Mouse (Mus musculus): ENCODE measurements around the gene Chmp3. TPM values are rescaled to one million over a fixed set of nuclear protein-coding genes. Genes with fewer than 3 reads are reported as not detected.

Gene Chmp3
- total and polyA plus RNA-seq, 2 experiments from 2014 or later: 46.1 to 62.5 TPM

GRCm38 (mm10) chr6:71504091-71504490 lies 39.5 kb upstream of the Chmp3 start:
- Histone ChIP-seq H3K4me3 (ENCODE audit: low read depth, low read length) (no peak overlapping the region), H3K36me3 (replicated peaks; ENCODE audit: control insufficient read depth, insufficient read depth, low read length) (peaks cover 27% of the 10 kb centered on the region), H3K27ac (ENCODE audit: low read depth) (no peak overlapping the region), H3K9ac (replicated peaks; ENCODE audit: low read depth, low read length) (no peak overlapping the region), H3K4me1 (ENCODE audit: control insufficient read depth, insufficient read depth) (no peaks in the 10 kb centered on the region), H3K9me3 (replicated peaks; ENCODE audit: control insufficient read depth, low read length) (no peaks in the 10 kb centered on the region), H3K27me3 (ENCODE audit: control insufficient read depth, insufficient read depth, low read length) (no peaks in the 10 kb centered on the region), H3K4me2 (ENCODE audit: low read depth, low read length) (no peak overlapping the region)
- TF ChIP-seq CTCF (IDR thresholded peaks at IDR 0.05; ENCODE audit: low read depth): no peak
- no peak for TF ChIP-seq EP300 (IDR thresholded peaks at IDR 0.05; ENCODE audit: low read depth)
- DNase-seq (ENCODE audit: low spot score): no peak
- no peak for ATAC-seq (ENCODE audit: insufficient read depth, low read depth)
- 65% methylated on average over 4 of the region's 4 CpGs for WGBS

- H3K36me3 ChIP-seq (replicated peaks; ENCODE audit: control insufficient read depth, insufficient read depth, low read length): peaks cover 40% of the 10 kb centered on the region
- H3K9me3 ChIP-seq (replicated peaks; ENCODE audit: control insufficient read depth, low read length): no peaks in the 10 kb centered on the region
- H3K9ac ChIP-seq (replicated peaks; ENCODE audit: low read depth, low read length): no peak overlapping the region
- H3K27me3 ChIP-seq (ENCODE audit: control insufficient read depth, insufficient read depth, low read length): no peaks in the 10 kb centered on the region
- no peak for ATAC-seq (ENCODE audit: insufficient read depth, low read depth)
- no peak overlapping the region for H3K4me2 ChIP-seq (ENCODE audit: low read depth, low read length)
- H3K4me3 ChIP-seq (ENCODE audit: low read depth, low read length): no peak overlapping the region
- DNase-seq (ENCODE audit: low spot score): no peak
- 94% methylated on average over 2 of the region's 2 CpGs for WGBS
- no peaks in the 10 kb centered on the region for H3K4me1 ChIP-seq (ENCODE audit: control insufficient read depth, insufficient read depth)
- no peak overlapping the region for H3K27ac ChIP-seq (ENCODE audit: low read depth)
- TF ChIP-seq EP300 (IDR thresholded peaks at IDR 0.05; ENCODE audit: low read depth) (no peak), CTCF (IDR thresholded peaks at IDR 0.05; ENCODE audit: low read depth) (no peak)
Measured at GRCm38 (mm10) chr6:71505671-71506070, 37.9 kb upstream of the Chmp3 start.

GRCm38 (mm10) chr6:71519476-71519875 lies 24.1 kb upstream of the Chmp3 start:
- ATAC-seq (ENCODE audit: insufficient read depth, low read depth) (no peak), DNase-seq (ENCODE audit: low spot score) (no peak)
- Histone ChIP-seq H3K27me3 (ENCODE audit: control insufficient read depth, insufficient read depth, low read length) (no peaks in the 10 kb centered on the region), H3K27ac (ENCODE audit: low read depth) (no peak overlapping the region), H3K4me3 (ENCODE audit: low read depth, low read length) (no peak overlapping the region), H3K9me3 (replicated peaks; ENCODE audit: control insufficient read depth, low read length) (no peaks in the 10 kb centered on the region), H3K9ac (replicated peaks; ENCODE audit: low read depth, low read length) (no peak overlapping the region), H3K4me1 (ENCODE audit: control insufficient read depth, insufficient read depth) (no peaks in the 10 kb centered on the region), H3K4me2 (ENCODE audit: low read depth, low read length) (no peak overlapping the region), H3K36me3 (replicated peaks; ENCODE audit: control insufficient read depth, insufficient read depth, low read length) (peaks cover 16% of the 10 kb centered on the region; the same call in 1 of the 2 replicates)
- TF ChIP-seq EP300 (IDR thresholded peaks at IDR 0.05; ENCODE audit: low read depth): no peak
- no peak for TF ChIP-seq CTCF (IDR thresholded peaks at IDR 0.05; ENCODE audit: low read depth)
- 90% methylated on average over 4 of the region's 4 CpGs for WGBS

GRCm38 (mm10) chr6:71525556-71525955 lies 18.0 kb upstream of the Chmp3 start:
- no peaks in the 10 kb centered on the region for H3K4me1 ChIP-seq (ENCODE audit: control insufficient read depth, insufficient read depth)
- H3K4me2 ChIP-seq (ENCODE audit: low read depth, low read length): no peak overlapping the region
- WGBS: 42% methylated on average over 3 of the region's 3 CpGs
- H3K36me3 ChIP-seq (replicated peaks; ENCODE audit: control insufficient read depth, insufficient read depth, low read length): no peaks in the 10 kb centered on the region
- no peak for ATAC-seq (ENCODE audit: insufficient read depth, low read depth)
- no peak for DNase-seq (ENCODE audit: low spot score)
- H3K27ac ChIP-seq (ENCODE audit: low read depth): no peak overlapping the region
- H3K4me3 ChIP-seq (ENCODE audit: low read depth, low read length): no peak overlapping the region
- H3K27me3 ChIP-seq (ENCODE audit: control insufficient read depth, insufficient read depth, low read length): no peaks in the 10 kb centered on the region
- H3K9me3 ChIP-seq (replicated peaks; ENCODE audit: control insufficient read depth, low read length): no peaks in the 10 kb centered on the region
- TF ChIP-seq EP300 (IDR thresholded peaks at IDR 0.05; ENCODE audit: low read depth): no peak
- no peak for TF ChIP-seq CTCF (IDR thresholded peaks at IDR 0.05; ENCODE audit: low read depth)
- no peak overlapping the region for H3K9ac ChIP-seq (replicated peaks; ENCODE audit: low read depth, low read length)

- TF ChIP-seq CTCF (IDR thresholded peaks at IDR 0.05; ENCODE audit: low read depth) (no peak), EP300 (IDR thresholded peaks at IDR 0.05; ENCODE audit: low read depth) (no peak)
- 90% methylated on average over 10 of the region's 10 CpGs for WGBS
- no peak overlapping the region for H3K27ac ChIP-seq (ENCODE audit: low read depth)
- ATAC-seq (ENCODE audit: insufficient read depth, low read depth): no peak
- H3K4me3 ChIP-seq (ENCODE audit: low read depth, low read length): no peak overlapping the region
- H3K27me3 ChIP-seq (ENCODE audit: control insufficient read depth, insufficient read depth, low read length): no peaks in the 10 kb centered on the region
- DNase-seq (ENCODE audit: low spot score): no peak
- H3K9ac ChIP-seq (replicated peaks; ENCODE audit: low read depth, low read length): no peak overlapping the region
- no peaks in the 10 kb centered on the region for H3K4me1 ChIP-seq (ENCODE audit: control insufficient read depth, insufficient read depth)
- H3K36me3 ChIP-seq (replicated peaks; ENCODE audit: control insufficient read depth, insufficient read depth, low read length): no peaks in the 10 kb centered on the region
- no peak overlapping the region for H3K4me2 ChIP-seq (ENCODE audit: low read depth, low read length)
- H3K9me3 ChIP-seq (replicated peaks; ENCODE audit: control insufficient read depth, low read length): no peaks in the 10 kb centered on the region
Measured at GRCm38 (mm10) chr6:71527056-71527455, 16.5 kb upstream of the Chmp3 start.

GRCm38 (mm10) chr6:71527826-71528225 lies 15.8 kb upstream of the Chmp3 start:
- no peaks in the 10 kb centered on the region for H3K36me3 ChIP-seq (replicated peaks; ENCODE audit: control insufficient read depth, insufficient read depth, low read length)

More at GRCm38 (mm10) chr6:71527826-71528225, 15.8 kb upstream of the Chmp3 start:
- Histone ChIP-seq H3K27me3 (ENCODE audit: control insufficient read depth, insufficient read depth, low read length) (no peaks in the 10 kb centered on the region), H3K27ac (ENCODE audit: low read depth) (no peak overlapping the region), H3K4me3 (ENCODE audit: low read depth, low read length) (no peak overlapping the region), H3K4me1 (ENCODE audit: control insufficient read depth, insufficient read depth) (no peaks in the 10 kb centered on the region), H3K4me2 (ENCODE audit: low read depth, low read length) (no peak overlapping the region), H3K9ac (replicated peaks; ENCODE audit: low read depth, low read length) (no peak overlapping the region), H3K9me3 (replicated peaks; ENCODE audit: control insufficient read depth, low read length) (no peaks in the 10 kb centered on the region)
- WGBS: 86% methylated on average over 9 of the region's 9 CpGs
- ATAC-seq (ENCODE audit: insufficient read depth, low read depth) (no peak), DNase-seq (ENCODE audit: low spot score) (no peak)
- TF ChIP-seq CTCF (IDR thresholded peaks at IDR 0.05; ENCODE audit: low read depth): no peak
- TF ChIP-seq EP300 (IDR thresholded peaks at IDR 0.05; ENCODE audit: low read depth): no peak

All from heart, postnatal 0 days (tissue).